Mouse (Mus musculus) forebrain, embryonic 10.5 days (tissue): ENCODE measurements around the gene Tnf. TPM values are rescaled to one million over a fixed set of nuclear protein-coding genes. Genes with fewer than 3 reads are reported as not detected.

ENCODE experiments used
- DNase-seq: peaks from one replicate; pipeline ENCODE4 v3.0.0-alpha.2; 2017; ENCODE audit warnings: low spot score; ENCODE audit errors: extremely low spot score
- H3K27ac ChIP-seq: fragments of 300-500 bp; sonication (generic); 2 replicates; pipeline ENCODE4 v1.5.1; 2016; ENCODE audit warnings: mild to moderate bottlenecking
- H3K27me3 ChIP-seq: fragments of 300-500 bp; sonication (generic); 2 replicates; pipeline ENCODE4 v1.6.1; 2016; ENCODE audit warnings: mild to moderate bottlenecking; ENCODE audit not compliant: poor library complexity, severe bottlenecking
- H3K36me3 ChIP-seq: fragments of 300-500 bp; sonication (generic); replicated peaks from 2 replicates; pipeline ENCODE4 v1.6.1; 2016; ENCODE audit warnings: mild to moderate bottlenecking, moderate library complexity
- H3K4me1 ChIP-seq: fragments of 300-500 bp; sonication (generic); 2 replicates; pipeline ENCODE4 v1.6.1; 2016
- H3K4me3 ChIP-seq: fragments of 300-500 bp; sonication (generic); 2 replicates; pipeline ENCODE4 v1.5.1; 2016; ENCODE audit warnings: mild to moderate bottlenecking, moderate library complexity
- H3K9me3 ChIP-seq: fragments of 300-500 bp; sonication (generic); 2 replicates; pipeline ENCODE4 v1.6.1; 2016; ENCODE audit warnings: mild to moderate bottlenecking, moderate library complexity
- WGBS: fragments of 180-500 bp; shearing (Covaris S2); methylation state at CpG from one replicate; pipeline ENCODE4 v1.1.7; 2016; 5-methylcytosine and 5-hydroxymethylcytosine counted together
- polyA plus RNA-seq: library from polyadenylated mRNA; unstranded; fragments of >200 nt; fragmentation: Nextera tagmentation; extraction: Ambion mirVana; gene quantifications from 2 replicates; pipeline ENCODE4 v1.2.1, GENCODE M21; 2016

The Tnf gene
- polyA plus RNA-seq, 1 experiment from 2014 or later, result 0.10 TPM

DNA sequence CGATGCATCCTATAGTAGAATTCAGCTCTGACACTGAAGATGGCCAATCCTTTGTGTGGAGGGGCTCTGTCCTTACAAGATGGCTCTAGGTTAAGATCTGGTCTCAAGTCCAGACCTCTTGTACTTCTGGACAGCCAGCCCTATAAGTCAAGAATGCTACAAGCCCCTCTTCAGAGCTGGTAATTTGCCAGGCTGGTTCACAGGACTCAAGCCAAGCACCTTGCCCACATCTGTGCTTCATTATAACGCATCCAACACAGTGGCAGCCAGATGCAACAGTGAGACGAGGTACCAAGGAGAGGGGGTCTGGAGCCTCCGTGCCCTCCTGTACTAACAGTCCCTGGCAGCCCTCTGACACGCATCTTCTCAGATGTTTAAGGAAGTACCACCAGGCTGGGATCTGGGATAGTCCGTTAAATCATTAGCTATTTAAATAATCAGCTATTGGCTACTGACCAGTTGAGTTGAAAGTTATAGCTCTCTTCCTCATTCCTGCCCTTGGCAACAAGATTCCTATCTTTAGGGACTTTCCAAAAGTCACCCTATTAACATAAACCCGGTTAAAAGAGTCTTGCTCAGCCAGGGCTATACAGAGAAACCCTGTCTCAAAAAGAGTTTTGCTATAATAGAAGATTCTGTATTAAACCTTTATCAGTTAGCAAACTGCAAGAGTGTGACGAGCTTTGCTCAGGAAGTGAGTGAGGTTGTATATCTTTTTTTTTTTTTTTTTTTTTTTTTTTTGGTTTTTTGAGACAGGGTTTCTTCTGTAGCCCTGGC lies 27.4 kb downstream of the Tnf start:
- 79% methylated on average over 8 of the region's 8 CpGs for WGBS
- H3K4me3 ChIP-seq, result no peak overlapping the region
- no peaks in the 10 kb centered on the region for H3K9me3 ChIP-seq
- 0 out of 2 replicates have a peak, but pooled peaks cover 3% of the 10 kb centered on the region for H3K4me1 ChIP-seq
- no peak overlapping the region for H3K27ac ChIP-seq
- no peak for DNase-seq
- H3K27me3 ChIP-seq, result no peaks in the 10 kb centered on the region
- no peaks in the 10 kb centered on the region for H3K36me3 ChIP-seq

GRCm38 (mm10) chr17:35173329-35173728 lies 28.5 kb downstream of the Tnf start:
- Histone ChIP-seq H3K36me3 (no peaks in the 10 kb centered on the region), H3K27me3 (no peaks in the 10 kb centered on the region), H3K4me1 (0 out of 2 replicates have a peak, but pooled peaks cover 3% of the 10 kb centered on the region), H3K4me3 (no peak overlapping the region), H3K9me3 (no peaks in the 10 kb centered on the region), H3K27ac (no peak overlapping the region)
- DNase-seq, result no peak
- 77% methylated on average over 3 of the region's 3 CpGs for WGBS

GRCm38 (mm10) chr17:35172445-35173234 lies 29.2 kb downstream of the Tnf start:
- Histone ChIP-seq H3K9me3 (no peaks in the 10 kb centered on the region), H3K4me1 (0 out of 2 replicates have a peak, but pooled peaks cover 3% of the 10 kb centered on the region), H3K27ac (no peak overlapping the region), H3K27me3 (no peaks in the 10 kb centered on the region), H3K36me3 (no peaks in the 10 kb centered on the region), H3K4me3 (no peak overlapping the region)
- WGBS, result 76% methylated on average over 11 of the region's 11 CpGs
- DNase-seq, result no peak

GRCm38 (mm10) chr17:35168541-35169207 lies 33.1 kb downstream of the Tnf start:
- H3K4me3 ChIP-seq, result no peak overlapping the region
- H3K9me3 ChIP-seq, result no peaks in the 10 kb centered on the region
- no peak for DNase-seq
- no peaks in the 10 kb centered on the region for H3K27me3 ChIP-seq
- H3K27ac ChIP-seq, result 0 out of 2 replicates have a peak overlapping the region, but pooled peaks have one; percentile 17
- H3K36me3 ChIP-seq, result no peaks in the 10 kb centered on the region; the same call in 1 of the 2 replicates
- H3K4me1 ChIP-seq, result peaks cover 12% of the 10 kb centered on the region
- 25% methylated on average over 4 of the region's 4 CpGs for WGBS

DNA sequence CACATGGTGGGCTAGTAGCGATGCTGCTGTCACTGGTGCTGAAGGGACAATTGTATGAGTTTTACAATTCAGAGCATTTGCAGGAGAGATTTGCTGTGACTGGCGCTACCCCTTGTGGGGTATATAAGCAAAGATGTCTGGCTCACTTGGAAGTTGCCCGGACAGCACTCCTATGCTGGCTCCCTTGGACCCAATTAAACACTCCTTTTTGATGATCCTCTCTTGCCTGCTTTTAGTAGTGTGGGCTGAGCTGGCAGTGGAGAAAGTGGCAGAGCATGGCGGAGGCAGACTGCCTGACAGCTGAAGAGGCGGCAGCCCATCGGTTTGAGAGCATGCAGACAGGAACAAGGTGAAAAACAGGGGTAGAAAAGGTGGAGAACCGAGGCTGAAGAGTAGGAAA lies 34.0 kb downstream of the Tnf start:
- 88% methylated on average over 7 of the region's 7 CpGs for WGBS
- Histone ChIP-seq H3K27me3 (no peaks in the 10 kb centered on the region), H3K4me3 (no peak overlapping the region), H3K27ac (no peak overlapping the region), H3K36me3 (peaks cover 6% of the 10 kb centered on the region), H3K9me3 (no peaks in the 10 kb centered on the region), H3K4me1 (peaks cover 21% of the 10 kb centered on the region)
- DNase-seq, result no peak

DNA sequence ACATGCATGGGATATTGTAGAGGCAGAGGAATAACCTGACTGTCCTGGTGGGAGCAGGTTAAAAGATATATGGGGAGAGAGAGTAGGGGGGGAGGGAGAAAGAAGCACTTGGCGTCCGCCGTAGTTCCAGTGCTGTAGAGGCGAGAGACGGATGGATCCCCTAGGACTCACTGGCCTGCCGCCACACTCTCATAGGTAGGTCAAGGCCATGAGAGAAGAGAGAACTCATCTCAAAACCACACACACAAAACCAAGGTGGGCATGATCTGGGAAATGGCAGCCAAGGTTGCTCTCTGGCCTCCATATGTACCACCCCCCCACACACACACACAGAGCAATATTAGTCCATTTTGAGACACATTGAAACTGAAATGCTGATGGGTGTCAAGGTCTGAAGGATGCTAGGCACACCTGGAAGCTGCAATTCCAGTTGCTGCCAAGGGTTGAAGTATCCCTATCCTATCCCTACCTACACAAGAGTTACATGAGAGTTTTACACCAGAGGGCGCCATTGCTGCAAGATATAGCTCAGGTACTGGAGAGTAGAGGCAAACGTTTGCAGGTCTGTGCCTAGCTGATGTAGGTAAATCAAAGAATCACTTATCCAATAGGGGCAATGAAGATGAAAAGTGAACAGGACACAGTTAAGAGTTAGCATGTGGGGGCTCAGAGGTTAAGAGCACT lies 35.3 kb downstream of the Tnf start:
- Histone ChIP-seq H3K27me3 (no peaks in the 10 kb centered on the region), H3K4me1 (peaks cover 34% of the 10 kb centered on the region), H3K9me3 (no peaks in the 10 kb centered on the region), H3K27ac (peak overlapping the region; percentile 99), H3K4me3 (peak overlapping the region; percentile 99), H3K36me3 (peaks cover 19% of the 10 kb centered on the region)
- no peak for DNase-seq
- 74% methylated on average over 8 of the region's 8 CpGs for WGBS

- H3K4me1 ChIP-seq, result peaks cover 38% of the 10 kb centered on the region
- H3K27me3 ChIP-seq, result no peaks in the 10 kb centered on the region
- no peak for DNase-seq
- H3K4me3 ChIP-seq, result peak overlapping the region; percentile 99
- 26% methylated on average over 12 of the region's 12 CpGs for WGBS
- peak overlapping the region; percentile 99 for H3K27ac ChIP-seq
- H3K9me3 ChIP-seq, result no peaks in the 10 kb centered on the region
- H3K36me3 ChIP-seq, result peaks cover 28% of the 10 kb centered on the region
These were observed 36.2 kb downstream of the Tnf start for GRCm38 (mm10) chr17:35165451-35166155.

GRCm38 (mm10) chr17:35164568-35165450 lies 37.0 kb downstream of the Tnf start, which contains the start of gene Prrc2a:
Gene Prrc2a, minus strand, starts transcription at chr17:35164897.
- DNase-seq, result peak; percentile 99
- Histone ChIP-seq H3K36me3 (peaks cover 36% of the 10 kb centered on the region), H3K4me3 (peak within 1 kb of the TSS; percentile 99), H3K27me3 (no peaks in the 10 kb centered on the region), H3K9me3 (no peaks in the 10 kb centered on the region), H3K27ac (peak within 1 kb of the TSS; percentile 99), H3K4me1 (peaks cover 38% of the 10 kb centered on the region)
- under 1% methylated on average over 80 of the region's 89 CpGs for WGBS

DNA sequence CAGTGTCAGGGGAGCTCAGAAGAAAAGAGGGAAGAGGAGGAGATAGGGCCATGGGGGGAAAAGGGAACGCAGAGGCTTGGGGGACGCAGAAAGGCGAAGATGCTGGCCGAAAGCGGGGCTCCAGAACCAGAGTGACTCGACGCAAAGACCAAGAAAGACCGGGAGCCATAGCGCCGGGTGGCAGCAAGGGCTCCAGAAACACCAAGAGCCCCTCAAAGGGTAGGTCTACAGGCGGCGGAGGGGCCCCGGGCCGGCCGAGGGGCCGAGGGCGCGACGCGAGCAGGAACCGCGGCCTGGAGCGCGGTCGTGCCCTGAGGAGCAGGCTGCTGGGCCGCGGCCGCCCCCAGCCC lies 37.6 kb downstream of the Tnf start:
- Histone ChIP-seq H3K4me3 (peak overlapping the region; percentile 99), H3K27me3 (no peaks in the 10 kb centered on the region), H3K9me3 (no peaks in the 10 kb centered on the region), H3K4me1 (peaks cover 38% of the 10 kb centered on the region), H3K36me3 (peaks cover 42% of the 10 kb centered on the region), H3K27ac (peak overlapping the region; percentile 99)
- WGBS, result 1% methylated on average over 27 of the region's 28 CpGs
- no peak for DNase-seq

DNA sequence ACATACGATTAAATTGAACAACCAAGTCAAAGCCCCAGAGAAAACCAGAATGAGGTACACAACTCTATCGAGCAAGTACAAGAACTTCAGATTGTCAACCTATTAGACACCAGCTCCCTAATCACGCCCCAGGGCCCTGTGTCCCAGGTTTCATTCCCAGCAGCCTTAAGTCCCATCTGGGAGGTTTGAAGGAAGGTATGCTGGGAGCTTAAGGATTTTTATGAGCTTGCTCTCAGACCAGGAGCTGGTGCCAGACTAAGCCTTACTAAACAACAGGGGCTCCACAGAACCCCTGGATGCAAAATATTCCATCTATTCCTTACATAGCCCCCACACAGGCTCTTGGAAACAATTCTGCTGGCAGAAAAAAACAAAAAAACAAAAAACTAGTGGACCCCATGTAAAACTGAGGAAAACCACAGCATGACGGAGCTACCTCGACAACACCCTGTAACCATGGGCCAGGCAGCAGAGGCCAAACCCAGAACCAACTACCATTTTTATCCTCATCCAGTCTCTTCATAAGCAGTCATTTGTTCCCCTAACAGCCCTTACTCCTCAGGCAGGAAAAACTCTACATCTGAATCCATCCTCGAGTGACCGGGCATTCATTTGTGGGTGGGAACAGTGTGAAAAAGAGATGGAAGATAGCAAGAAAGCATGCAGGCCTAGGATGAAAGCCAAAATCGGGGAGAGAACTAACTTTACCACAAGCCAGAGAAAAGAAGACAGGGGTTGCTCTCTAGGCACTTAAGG lies 38.3 kb downstream of the Tnf start:
- H3K4me3 ChIP-seq, result peak overlapping the region; percentile 99
- H3K36me3 ChIP-seq, result peaks cover 49% of the 10 kb centered on the region
- 26% methylated on average over 8 of the region's 8 CpGs for WGBS
- DNase-seq, result no peak
- no peaks in the 10 kb centered on the region for H3K27me3 ChIP-seq
- no peaks in the 10 kb centered on the region for H3K9me3 ChIP-seq
- H3K4me1 ChIP-seq, result peaks cover 38% of the 10 kb centered on the region
- H3K27ac ChIP-seq, result peak overlapping the region; percentile 99
